Mouse (Mus musculus) midbrain, embryonic 14.5 days (tissue): ENCODE results near the gene Plac9a. TPM values are rescaled to one million over a fixed set of nuclear protein-coding genes. Genes with fewer than 3 reads are reported as not detected.

ENCODE experiments used
- ATAC-seq: fragments of 200-750 bp; cut with Nextera tagmentation; 2 replicates; pipeline ENCODE4 v1.8.0; 2017; ENCODE audit warnings: moderate number of reproducible peaks, moderate library complexity; ENCODE audit not compliant: low FRiP score, low TSS enrichment
- DNase-seq: peaks from one replicate; pipeline ENCODE4 v3.0.0-alpha.2; 2015
- H3K27ac ChIP-seq: fragments of 300-500 bp; sonication (generic); replicated peaks from 2 replicates; pipeline ENCODE4 v1.5.1; 2014; ENCODE audit warnings: mild to moderate bottlenecking, low read depth, low read length, moderate library complexity
- H3K27me3 ChIP-seq: fragments of 300-500 bp; sonication (generic); 2 replicates; pipeline ENCODE4 v1.6.1; 2014; ENCODE audit warnings: low read length, control low read depth, mixed read lengths; ENCODE audit not compliant: control insufficient read depth, insufficient read depth
- H3K36me3 ChIP-seq: fragments of 300-500 bp; sonication (generic); 2 replicates; pipeline ENCODE4 v1.6.1; 2014; ENCODE audit warnings: low read length, control low read depth; ENCODE audit not compliant: control insufficient read depth, insufficient read depth
- H3K4me1 ChIP-seq: fragments of 300-500 bp; sonication (generic); 2 replicates; pipeline ENCODE4 v1.6.1; 2014; ENCODE audit warnings: mild to moderate bottlenecking, antibody characterized with exemption, low read length, control low read depth; ENCODE audit not compliant: control insufficient read depth, insufficient read depth
- H3K4me2 ChIP-seq: fragments of 300-500 bp; sonication (generic); 2 replicates; pipeline ENCODE4 v1.6.1; 2014; ENCODE audit warnings: mild to moderate bottlenecking, low read length, moderate library complexity
- H3K4me3 ChIP-seq: fragments of 300-500 bp; sonication (generic); replicated peaks from 2 replicates; pipeline ENCODE4 v1.5.1; 2014; ENCODE audit warnings: low read depth, low read length
- H3K9ac ChIP-seq: fragments of 300-500 bp; sonication (generic); replicated peaks from 2 replicates; pipeline ENCODE4 v1.6.1; 2014; ENCODE audit warnings: mild to moderate bottlenecking, low read length, moderate library complexity
- H3K9me3 ChIP-seq: fragments of 300-500 bp; sonication (generic); 2 replicates; pipeline ENCODE4 v1.6.1; 2016; ENCODE audit warnings: low read length, control low read depth, mixed read lengths; ENCODE audit not compliant: control insufficient read depth
- WGBS: fragments of 180-500 bp; shearing (Covaris S2); extraction: QIAGEN DNeasy Blood & Tissue Kit; methylation state at CpG from one replicate; pipeline ENCODE4 v1.1.7; 2014; 5-methylcytosine and 5-hydroxymethylcytosine counted together
- polyA plus RNA-seq: library from polyadenylated mRNA; unstranded; fragments of >200 nt; fragmentation: Nextera tagmentation; extraction: Ambion mirVana; gene quantifications from 2 replicates; pipeline ENCODE4 v1.2.1, GENCODE M21; 2014

Plac9a gene
- polyA plus RNA-seq, 1 experiment from 2014 or later: not detected

- H3K4me3 ChIP-seq: no peak overlapping the region
- no peaks in the 10 kb centered on the region for H3K36me3 ChIP-seq
- DNase-seq (no peak), ATAC-seq (no peak)
- no peak overlapping the region for H3K4me2 ChIP-seq
- WGBS: 87% methylated on average over 8 of the region's 8 CpGs
- H3K9me3 ChIP-seq: no peaks in the 10 kb centered on the region
- no peak overlapping the region for H3K9ac ChIP-seq
- H3K4me1 ChIP-seq: peaks cover 11% of the 10 kb centered on the region; the same call in 1 of the 2 replicates
- H3K27ac ChIP-seq: no peak overlapping the region
- peaks cover 22% of the 10 kb centered on the region for H3K27me3 ChIP-seq
Measured at GRCm38 (mm10) chr14:25846516-25846915, 56.4 kb downstream of the Plac9a start.

DNA sequence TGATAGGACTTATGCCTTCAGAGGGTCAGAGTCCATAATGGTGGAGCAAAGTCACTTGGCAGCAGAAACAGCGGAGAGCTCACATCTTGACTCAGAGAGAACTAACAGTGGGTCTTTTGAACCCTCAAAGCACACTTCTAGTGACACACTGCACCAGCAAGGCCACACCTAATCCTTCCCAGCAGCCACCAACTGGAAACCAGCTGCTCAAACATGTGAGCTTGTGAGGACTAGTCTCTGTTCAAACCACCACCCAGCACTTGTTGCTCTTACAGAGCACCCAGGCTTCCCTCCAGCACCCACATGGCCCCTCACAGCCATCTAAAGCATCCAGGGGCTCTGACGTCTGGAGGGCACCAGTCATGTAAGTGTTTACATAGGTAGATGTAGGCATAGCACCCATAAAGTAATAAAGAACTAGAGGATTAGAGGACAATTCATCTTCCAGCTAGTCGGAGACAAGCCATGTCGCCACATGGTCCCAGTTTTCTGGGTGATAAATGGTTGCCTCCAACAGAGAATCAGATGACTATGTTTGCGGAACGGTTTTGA is 57.0 kb downstream of the Plac9a start:
- Histone ChIP-seq H3K4me1 (peaks cover 11% of the 10 kb centered on the region; the same call in 1 of the 2 replicates), H3K36me3 (no peaks in the 10 kb centered on the region), H3K27me3 (peaks cover 26% of the 10 kb centered on the region), H3K4me2 (no peak overlapping the region), H3K27ac (no peak overlapping the region), H3K9me3 (no peaks in the 10 kb centered on the region), H3K4me3 (no peak overlapping the region), H3K9ac (no peak overlapping the region)
- DNase-seq (no peak), ATAC-seq (no peak)
- WGBS: 93% methylated on average over 6 of the region's 6 CpGs

- H3K27me3 ChIP-seq: peaks cover 31% of the 10 kb centered on the region
- no peaks in the 10 kb centered on the region for H3K36me3 ChIP-seq
- DNase-seq (no peak), ATAC-seq (no peak)
- no peak overlapping the region for H3K27ac ChIP-seq
- no peak overlapping the region for H3K9ac ChIP-seq
- H3K9me3 ChIP-seq: no peaks in the 10 kb centered on the region
- WGBS: 96% methylated on average over 4 of the region's 4 CpGs
- no peak overlapping the region for H3K4me3 ChIP-seq
- no peak overlapping the region for H3K4me2 ChIP-seq
- H3K4me1 ChIP-seq: peaks cover 11% of the 10 kb centered on the region; the same call in 1 of the 2 replicates
Measured at GRCm38 (mm10) chr14:25844372-25844771, 58.5 kb downstream of the Plac9a start.

GRCm38 (mm10) chr14:25842688-25843003 is 60.3 kb downstream of the Plac9a start:
- H3K9ac ChIP-seq: peak overlapping the region; percentile 44; the same call in 1 of the 2 replicates
- no peaks in the 10 kb centered on the region for H3K9me3 ChIP-seq
- no peak overlapping the region for H3K27ac ChIP-seq
- peaks cover 31% of the 10 kb centered on the region for H3K27me3 ChIP-seq
- peak overlapping the region; percentile 88 for H3K4me2 ChIP-seq
- DNase-seq: peak; percentile 14
- H3K36me3 ChIP-seq: no peaks in the 10 kb centered on the region
- H3K4me1 ChIP-seq: peaks cover 11% of the 10 kb centered on the region; the same call in 1 of the 2 replicates
- H3K4me3 ChIP-seq: peak overlapping the region; percentile 46
- 1% methylated on average over 12 of the region's 12 CpGs for WGBS
- ATAC-seq: no peak

GRCm38 (mm10) chr14:25841991-25842687 is 60.8 kb downstream of the Plac9a start, which contains the start of gene Anxa11:
Anxa11 (plus strand) TSS chr14:25842156.
- Histone ChIP-seq H3K36me3 (no peaks in the 10 kb centered on the region), H3K9ac (peak within 1 kb of the TSS; percentile 44), H3K4me1 (peaks cover 11% of the 10 kb centered on the region; the same call in 1 of the 2 replicates), H3K4me2 (peak within 1 kb of the TSS; percentile 88), H3K27me3 (peaks cover 31% of the 10 kb centered on the region), H3K27ac (no peak within 1 kb of the TSS), H3K9me3 (no peaks in the 10 kb centered on the region), H3K4me3 (peak within 1 kb of the TSS; percentile 46)
- DNase-seq (peak; percentile 70), ATAC-seq (no peak; the same call in 1 of the 2 replicates)
- WGBS: under 1% methylated on average over 54 of the region's 54 CpGs

DNA sequence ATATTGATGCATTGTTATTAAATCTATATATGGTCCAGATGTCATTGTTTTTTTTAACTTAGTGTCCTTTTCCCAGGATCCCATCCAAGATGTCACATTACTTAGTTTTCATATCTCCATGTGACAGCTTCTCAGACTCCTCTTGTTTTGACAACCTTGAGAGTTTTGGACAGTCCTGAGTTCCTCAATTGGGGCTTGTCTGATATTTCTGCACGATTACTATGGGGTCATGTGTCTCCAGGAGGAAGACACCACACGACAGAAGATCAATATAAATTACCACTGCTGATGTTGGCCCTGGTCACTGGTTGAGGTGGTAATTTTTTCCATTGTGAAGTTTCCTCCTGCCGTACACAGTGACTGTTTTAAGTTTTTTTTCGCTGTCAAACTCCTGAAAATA is 61.3 kb downstream of the Plac9a start:
- ATAC-seq: no peak
- H3K27me3 ChIP-seq: peaks cover 31% of the 10 kb centered on the region
- peaks cover 11% of the 10 kb centered on the region; the same call in 1 of the 2 replicates for H3K4me1 ChIP-seq
- peak overlapping the region; percentile 44; the same call in 1 of the 2 replicates for H3K9ac ChIP-seq
- H3K36me3 ChIP-seq: no peaks in the 10 kb centered on the region
- DNase-seq: no peak
- no peaks in the 10 kb centered on the region for H3K9me3 ChIP-seq
- H3K4me2 ChIP-seq: peak overlapping the region; percentile 88
- H3K27ac ChIP-seq: no peak overlapping the region
- H3K4me3 ChIP-seq: peak overlapping the region; percentile 46
- 2% methylated on average over 4 of the region's 4 CpGs for WGBS

DNA sequence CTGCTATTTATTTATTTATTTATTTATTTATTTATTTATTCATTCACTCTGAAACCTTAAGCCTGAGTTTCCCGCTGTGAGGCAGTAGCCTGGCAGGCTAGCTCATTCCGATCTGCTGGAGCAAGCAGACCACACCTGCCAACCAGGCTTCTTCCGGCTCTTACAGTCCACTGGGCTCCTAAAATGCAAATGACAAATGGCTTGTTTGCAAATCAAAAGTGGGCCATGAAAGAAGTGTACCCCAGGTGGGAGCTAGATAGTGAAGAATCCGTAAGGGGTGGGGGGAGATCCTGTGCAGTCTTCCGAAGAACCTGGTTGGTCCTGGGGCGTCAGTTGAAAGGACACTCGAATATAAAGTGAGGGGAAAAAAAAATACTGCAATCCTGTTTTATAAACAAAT is 61.9 kb downstream of the Plac9a start:
- Histone ChIP-seq H3K4me1 (peaks cover 11% of the 10 kb centered on the region; the same call in 1 of the 2 replicates), H3K36me3 (no peaks in the 10 kb centered on the region), H3K4me2 (no peak overlapping the region), H3K9ac (no peak overlapping the region), H3K27me3 (peaks cover 31% of the 10 kb centered on the region), H3K9me3 (no peaks in the 10 kb centered on the region), H3K27ac (no peak overlapping the region), H3K4me3 (no peak overlapping the region)
- 8% methylated on average over 7 of the region's 7 CpGs for WGBS
- ATAC-seq: no peak
- DNase-seq: peak; percentile 24

- Histone ChIP-seq H3K4me3 (no peak overlapping the region), H3K9ac (no peak overlapping the region), H3K27ac (no peak overlapping the region), H3K4me2 (no peak overlapping the region), H3K4me1 (peaks cover 11% of the 10 kb centered on the region; the same call in 1 of the 2 replicates), H3K9me3 (no peaks in the 10 kb centered on the region), H3K27me3 (peaks cover 31% of the 10 kb centered on the region), H3K36me3 (no peaks in the 10 kb centered on the region)
- 81% methylated on average over 7 of the region's 7 CpGs for WGBS
- no peak for DNase-seq
- ATAC-seq: no peak
Measured at GRCm38 (mm10) chr14:25839791-25840190, 63.1 kb downstream of the Plac9a start.

GRCm38 (mm10) chr14:25838411-25838810 is 64.5 kb downstream of the Plac9a start:
- WGBS: 39% methylated on average over 8 of the region's 8 CpGs
- Histone ChIP-seq H3K9me3 (no peaks in the 10 kb centered on the region), H3K36me3 (no peaks in the 10 kb centered on the region), H3K27me3 (peaks cover 27% of the 10 kb centered on the region), H3K4me2 (no peak overlapping the region), H3K27ac (no peak overlapping the region), H3K9ac (no peak overlapping the region), H3K4me1 (peaks cover 11% of the 10 kb centered on the region; the same call in 1 of the 2 replicates), H3K4me3 (no peak overlapping the region)
- ATAC-seq: no peak
- DNase-seq: peak; percentile 22
